Mouse (Mus musculus) lung, postnatal 0 days (tissue): ENCODE data around the gene Wipi1.

Experiments used
- CTCF ChIP-seq: IDR thresholded peaks from 2 replicates; pipeline ENCODE4 v1.5.1; 2016; ENCODE audit warnings: antibody characterized with exemption, mild to moderate bottlenecking
- EP300 ChIP-seq: IDR thresholded peaks from 2 replicates; pipeline ENCODE4 v1.6.1; 2016; ENCODE audit warnings: antibody characterized with exemption, mild to moderate bottlenecking, control low read depth

GRCm38 (mm10) chr11:109608976-109609625 is 2.7 kb downstream of the Wipi1 start:
- TF ChIP-seq EP300 (no peak), CTCF (no peak)
